Mouse (Mus musculus): ENCODE results near the gene Myh2.

The Myh2 gene

GRCm38 (mm10) chr11:67170727-67171126 lies at the start of gene Myh2:
Myh2 (plus strand) TSS chr11:67171027.
- DNase-seq (ENCODE audit: low spot score), result no peak

GRCm38 (mm10) chr11:67124943-67125342 lies 45.9 kb upstream of the Myh2 start:
- DNase-seq (ENCODE audit: low spot score), result no peak

GRCm38 (mm10) chr11:67125361-67125760 lies 45.5 kb upstream of the Myh2 start:
- DNase-seq (ENCODE audit: low spot score), result no peak

GRCm38 (mm10) chr11:67133526-67133925 lies 37.3 kb upstream of the Myh2 start:
- DNase-seq (ENCODE audit: low spot score), result no peak

- DNase-seq (ENCODE audit: low spot score), result no peak
Observed at GRCm38 (mm10) chr11:67134654-67135053, 36.2 kb upstream of the Myh2 start.

GRCm38 (mm10) chr11:67135532-67135931 lies 35.3 kb upstream of the Myh2 start:
- no peak for DNase-seq (ENCODE audit: low spot score)

- DNase-seq (ENCODE audit: low spot score), result no peak
Observed at GRCm38 (mm10) chr11:67139556-67139955, 31.3 kb upstream of the Myh2 start.

- DNase-seq (ENCODE audit: low spot score), result no peak
Observed at GRCm38 (mm10) chr11:67140175-67140574, 30.7 kb upstream of the Myh2 start.

GRCm38 (mm10) chr11:67141031-67141430 lies 29.8 kb upstream of the Myh2 start:
- DNase-seq (ENCODE audit: low spot score), result no peak

- DNase-seq (ENCODE audit: low spot score), result peak; percentile 3
Observed at GRCm38 (mm10) chr11:67142047-67142446, 28.8 kb upstream of the Myh2 start.

GRCm38 (mm10) chr11:67143065-67143464 lies 27.8 kb upstream of the Myh2 start:
- no peak for DNase-seq (ENCODE audit: low spot score)

GRCm38 (mm10) chr11:67143863-67144498 lies 26.8 kb upstream of the Myh2 start:
- DNase-seq (ENCODE audit: low spot score), result no peak

- DNase-seq (ENCODE audit: low spot score), result no peak
Observed at GRCm38 (mm10) chr11:67144559-67145265, 26.1 kb upstream of the Myh2 start.

- no peak for DNase-seq (ENCODE audit: low spot score)
Observed at GRCm38 (mm10) chr11:67145482-67146408, 25.1 kb upstream of the Myh2 start.

- no peak for DNase-seq (ENCODE audit: low spot score)
Observed at GRCm38 (mm10) chr11:67146409-67147282, 24.2 kb upstream of the Myh2 start.

- no peak for DNase-seq (ENCODE audit: low spot score)
Observed at GRCm38 (mm10) chr11:67147283-67147921, 23.4 kb upstream of the Myh2 start.

GRCm38 (mm10) chr11:67148286-67149012 lies 22.4 kb upstream of the Myh2 start:
- DNase-seq (ENCODE audit: low spot score), result no peak

GRCm38 (mm10) chr11:67150237-67150636 lies 20.6 kb upstream of the Myh2 start:
- DNase-seq (ENCODE audit: low spot score), result no peak

- DNase-seq (ENCODE audit: low spot score), result no peak
Observed at GRCm38 (mm10) chr11:67151159-67151558, 19.7 kb upstream of the Myh2 start.
